Comparison of ENCODE assay signal across 17 mouse cellular contexts in genomic region chr11:100577852-100578599, GRCm38 (mm10). TPM values are rescaled to one million over a fixed set of nuclear protein-coding genes. Genes with fewer than 3 reads are reported as not detected.
DNase-seq lines count a peak whose midpoint lies in the region; ATAC-seq and TF ChIP-seq lines count a peak whose summit lies in the region.
"Had no signal": no experiment of that assay in that cellular context is flagged by ENCODE, and none has a peak within 500 bp of the region (broad histone marks: within the 10 kb centered on the region; RNA-seq: fewer than 3 reads in every experiment).

No protein-coding gene starts in this region.

- ATAC-seq in hindbrain, embryonic 13.5 days (ENCODE audit: low FRiP score) = no peak
- no peak for ATAC-seq in midbrain, embryonic 12.5 days (ENCODE audit: low FRiP score, low read depth)
- ATAC-seq in midbrain, embryonic 15.5 days (replicated peaks) = no peak
- ATAC-seq: forebrain, embryonic 16.5 days had no signal

- H3K4me3 ChIP-seq in hindbrain, embryonic 13.5 days = no peak overlapping the region
- no peak overlapping the region for H3K4me3 ChIP-seq in hindbrain, embryonic 10.5 days
- H3K4me3 ChIP-seq in midbrain, embryonic 12.5 days = no peak overlapping the region
- no peak overlapping the region for H3K4me3 ChIP-seq in midbrain, embryonic 15.5 days
- H3K4me3 ChIP-seq in CH12.LX (replicated peaks in 1 of 3; ENCODE audit: low read depth in 2 of 3, low read length in 2 of 3, poor library complexity in 1 of 3) = peak overlapping the region; percentile 4 to 13 (median 10)
- H3K4me3 ChIP-seq in cortical plate, adult 2 months (ENCODE audit: insufficient read depth, low read length) = peak overlapping the region; percentile 44; the same call in 1 of the 2 replicates
- H3K4me3 ChIP-seq: erythroblast, embryonic 14.5 days; liver, embryonic 13.5 days had no signal

- TF ChIP-seq EP300 in CH12.LX (IDR thresholded peaks at IDR 0.05; ENCODE audit: low read length) = peak; percentile 93

- in situ Hi-C loops in CH12.LX (cut with MboI; ENCODE audit: low pct_ligation_motif_present, low pct_unique_long_range_greater_than_20kb, low sequenced_read_pairs) = no loop called here

- dilution Hi-C loops in CH12.LX (cut with MboI; ENCODE audit: extremely low pct_ligation_motif_present, extremely low pct_unique_long_range_greater_than_20kb, low sequenced_read_pairs) = no loop called here

- no peak for TF ChIP-seq POLR2A in CH12.LX (IDR thresholded peaks at IDR 0.05; ENCODE audit: low read depth, low read length)
- TF ChIP-seq POLR2A in cortical plate, adult 2 months (IDR thresholded peaks at IDR 0.05; ENCODE audit: extremely low read depth, insufficient read depth, low read length) = 0 out of 2 replicates have a peak, but pooled peaks have one; percentile 18

- peaks cover 34% of the 10 kb centered on the region for H3K79me2 ChIP-seq in CH12.LX (replicated peaks; ENCODE audit: control insufficient read depth, extremely low read depth, insufficient read depth, poor library complexity, severe bottlenecking)

- no peaks in the 10 kb centered on the region for H3K27me3 ChIP-seq in hindbrain, embryonic 13.5 days
- H3K27me3 ChIP-seq in hindbrain, embryonic 10.5 days (ENCODE audit: insufficient read depth, poor library complexity, severe bottlenecking) = 0 out of 2 replicates have a peak, but pooled peaks cover 7% of the 10 kb centered on the region
- peaks cover 7% of the 10 kb centered on the region; the same call in 1 of the 2 replicates for H3K27me3 ChIP-seq in midbrain, embryonic 12.5 days
- no peaks in the 10 kb centered on the region for H3K27me3 ChIP-seq in midbrain, embryonic 15.5 days (replicated peaks)
- no peaks in the 10 kb centered on the region for H3K27me3 ChIP-seq in CH12.LX (replicated peaks)
- H3K27me3 ChIP-seq: liver, embryonic 13.5 days had no signal

- DNase-seq in hindbrain, embryonic 10.5 days (ENCODE audit: low spot score) = no peak
- no peak for DNase-seq in CH12.LX (ENCODE audit: extremely low read depth)
- DNase-seq in thymus, postnatal 36 days = no peak
- DNase-seq: adrenal gland, adult 2 months; cerebellum, postnatal 14 days; heart, adult 18-20 months; heart, postnatal 14 days; liver, embryonic 13.5 days had no signal

- H3K4me1 ChIP-seq in hindbrain, embryonic 13.5 days (replicated peaks) = peaks cover 37% of the 10 kb centered on the region
- H3K4me1 ChIP-seq in hindbrain, embryonic 10.5 days (replicated peaks) = peaks cover 27% of the 10 kb centered on the region
- H3K4me1 ChIP-seq in midbrain, embryonic 12.5 days = peaks cover 13% of the 10 kb centered on the region
- peaks cover 19% of the 10 kb centered on the region for H3K4me1 ChIP-seq in midbrain, embryonic 15.5 days
- peaks cover 56 to 87% of the 10 kb centered on the region in 2 experiments for H3K4me1 ChIP-seq in CH12.LX (ENCODE audit: control insufficient read depth in 1 of 2, insufficient read depth in 2 of 2)
- peaks cover 3% of the 10 kb centered on the region; the same call in 1 of the 2 replicates for H3K4me1 ChIP-seq in cortical plate, adult 2 months (ENCODE audit: control insufficient read depth, insufficient read depth, low read length)

- H3K9me3 ChIP-seq in hindbrain, embryonic 13.5 days = no peaks in the 10 kb centered on the region
- no peaks in the 10 kb centered on the region for H3K9me3 ChIP-seq in hindbrain, embryonic 10.5 days
- H3K9me3 ChIP-seq in midbrain, embryonic 12.5 days = no peaks in the 10 kb centered on the region
- no peaks in the 10 kb centered on the region for H3K9me3 ChIP-seq in midbrain, embryonic 15.5 days
- H3K9me3 ChIP-seq in CH12.LX (replicated peaks; ENCODE audit: low read length) = no peaks in the 10 kb centered on the region
- H3K9me3 ChIP-seq: liver, embryonic 13.5 days had no signal

- H3K9ac ChIP-seq in hindbrain, embryonic 13.5 days = 0 out of 2 replicates have a peak overlapping the region, but pooled peaks have one; percentile 29
- H3K9ac ChIP-seq in midbrain, embryonic 12.5 days (replicated peaks) = no peak overlapping the region
- H3K9ac ChIP-seq in midbrain, embryonic 15.5 days = no peak overlapping the region
- peak overlapping the region; percentile 8; the same call in 1 of the 2 replicates for H3K9ac ChIP-seq in CH12.LX (ENCODE audit: insufficient read depth, low read depth)
- H3K9ac ChIP-seq: liver, embryonic 13.5 days had no signal

- no peak for TF ChIP-seq CTCF in CH12.LX (conservative IDR thresholded peaks at IDR 0.05 in 1 of 2, IDR thresholded peaks at IDR 0.05 in 1 of 2; ENCODE audit: low read depth in 2 of 2, low read length in 2 of 2)
- no peak for TF ChIP-seq CTCF in cortical plate, adult 2 months (IDR thresholded peaks at IDR 0.05; ENCODE audit: extremely low read depth, insufficient read depth, low read length)

- TF ChIP-seq RAD21 in CH12.LX (IDR thresholded peaks at IDR 0.05; ENCODE audit: low read depth, low read length) = no peak

- H3K27ac ChIP-seq in hindbrain, embryonic 13.5 days = no peak overlapping the region
- no peak overlapping the region for H3K27ac ChIP-seq in hindbrain, embryonic 10.5 days
- peak overlapping the region; percentile 2; the same call in 1 of the 2 replicates for H3K27ac ChIP-seq in midbrain, embryonic 12.5 days (replicated peaks)
- H3K27ac ChIP-seq in midbrain, embryonic 15.5 days = no peak overlapping the region
- peak overlapping the region; percentile 27 for H3K27ac ChIP-seq in CH12.LX (ENCODE audit: insufficient read depth, low read depth)
- H3K27ac ChIP-seq in cortical plate, adult 2 months (ENCODE audit: insufficient read depth, low read length) = peak overlapping the region; percentile 35; the same call in 1 of the 2 replicates
- H3K27ac ChIP-seq: kidney, postnatal 0 days; liver, embryonic 13.5 days; stomach, postnatal 0 days had no signal

- 81% methylated on average over 8 of the region's 8 CpGs for WGBS in hindbrain, embryonic 13.5 days
- 88% methylated on average over 8 of the region's 8 CpGs for WGBS in hindbrain, embryonic 10.5 days
- WGBS in midbrain, embryonic 12.5 days = 86% methylated on average over 8 of the region's 8 CpGs
- 84% methylated on average over 8 of the region's 8 CpGs for WGBS in midbrain, embryonic 15.5 days

- H3K4me2 ChIP-seq in hindbrain, embryonic 13.5 days = no peak overlapping the region
- H3K4me2 ChIP-seq in midbrain, embryonic 12.5 days (replicated peaks) = no peak overlapping the region
- no peak overlapping the region for H3K4me2 ChIP-seq in midbrain, embryonic 15.5 days
- H3K4me2 ChIP-seq in CH12.LX (ENCODE audit: insufficient read depth, low read depth, poor library complexity, severe bottlenecking) = peak overlapping the region; percentile 31
- H3K4me2 ChIP-seq: liver, embryonic 13.5 days had no signal

- H3K36me3 ChIP-seq in hindbrain, embryonic 13.5 days = peaks cover 51% of the 10 kb centered on the region
- peaks cover 68% of the 10 kb centered on the region for H3K36me3 ChIP-seq in hindbrain, embryonic 10.5 days
- H3K36me3 ChIP-seq in midbrain, embryonic 12.5 days = peaks cover 44% of the 10 kb centered on the region
- H3K36me3 ChIP-seq in midbrain, embryonic 15.5 days (replicated peaks) = peaks cover 30% of the 10 kb centered on the region
- H3K36me3 ChIP-seq in CH12.LX (replicated peaks in 1 of 2; ENCODE audit: control insufficient read depth in 1 of 2, insufficient read depth in 1 of 2, low read length in 1 of 2) = peaks cover 52 to 72% of the 10 kb centered on the region in 2 experiments

RNA-seq across cellular contexts. Expression of gene Cnp, which starts 3.3 kb away (rescaled TPM):
- polyA plus RNA-seq in hindbrain, embryonic 13.5 days (2015; fragmentation: Nextera tagmentation; extraction: Ambion mirVana) = 34.5 and 37.0 TPM in 2 replicates
- polyA plus RNA-seq in hindbrain, embryonic 10.5 days (2016; fragmentation: Nextera tagmentation; extraction: Ambion mirVana) = 22.7 and 27.3 TPM in 2 replicates
- polyA plus RNA-seq in midbrain, embryonic 12.5 days (2016; fragmentation: Nextera tagmentation; extraction: Ambion mirVana) = 19.7 and 20.4 TPM in 2 replicates
- 38.3 and 40.0 TPM in 2 replicates for polyA plus RNA-seq in midbrain, embryonic 15.5 days (2015; fragmentation: Nextera tagmentation; extraction: Ambion mirVana)
- total RNA-seq in CH12.LX (2012; rRNA removed) (80.2 and 91.6 TPM in 2 replicates), CH12.LX (2014; rRNA removed) (75.9 and 87.8 TPM in 2 replicates)
- polyA plus RNA-seq in CH12.LX (2012; ENCODE audit: insufficient read length, low read depth) = 77.7 and 81.2 TPM in 2 replicates
- 396 and 492 TPM in 2 replicates for polyA plus RNA-seq in cortical plate, adult 2 months (2012; rRNA removed)

RNA-seq across cellular contexts. Expression of gene Ttc25, which starts 32.6 kb away (rescaled TPM):
- polyA plus RNA-seq in hindbrain, embryonic 13.5 days (2015; fragmentation: Nextera tagmentation; extraction: Ambion mirVana) = 2.0 and 2.8 TPM in 2 replicates
- polyA plus RNA-seq in hindbrain, embryonic 10.5 days (2016; fragmentation: Nextera tagmentation; extraction: Ambion mirVana) = 3.2 and 3.3 TPM in 2 replicates
- 2.4 and 2.6 TPM in 2 replicates for polyA plus RNA-seq in midbrain, embryonic 12.5 days (2016; fragmentation: Nextera tagmentation; extraction: Ambion mirVana)
- polyA plus RNA-seq in midbrain, embryonic 15.5 days (2015; fragmentation: Nextera tagmentation; extraction: Ambion mirVana) = 1.8 and 2.4 TPM in 2 replicates
- total RNA-seq in CH12.LX (2012; rRNA removed) (1.3 and 1.8 TPM in 2 replicates), CH12.LX (2014; rRNA removed) (0.51 and 0.70 TPM in 2 replicates)
- polyA plus RNA-seq in CH12.LX (2012; ENCODE audit: insufficient read length, low read depth) = 6.4 and 12.8 TPM in 2 replicates
- 1.8 and 2.0 TPM in 2 replicates for polyA plus RNA-seq in cortical plate, adult 2 months (2012; rRNA removed)
- total RNA-seq: monocyte, adult 5-6 weeks had no signal
- polyA plus RNA-seq: erythroblast, embryonic 14.5 days had no signal

RNA-seq across cellular contexts. Expression of gene Nkiras2, which starts 41.0 kb away (rescaled TPM):
- polyA plus RNA-seq in hindbrain, embryonic 13.5 days (2015; fragmentation: Nextera tagmentation; extraction: Ambion mirVana) = 110 and 115 TPM in 2 replicates
- 95.9 and 119 TPM in 2 replicates for polyA plus RNA-seq in hindbrain, embryonic 10.5 days (2016; fragmentation: Nextera tagmentation; extraction: Ambion mirVana)
- polyA plus RNA-seq in midbrain, embryonic 12.5 days (2016; fragmentation: Nextera tagmentation; extraction: Ambion mirVana) = 101 and 103 TPM in 2 replicates
- polyA plus RNA-seq in midbrain, embryonic 15.5 days (2015; fragmentation: Nextera tagmentation; extraction: Ambion mirVana) = 111 and 115 TPM in 2 replicates
- total RNA-seq in CH12.LX (2012; rRNA removed) = 59.9 and 70.0 TPM in 2 replicates
- total RNA-seq in CH12.LX (2014; rRNA removed) = 46.6 and 53.8 TPM in 2 replicates
- 57.9 and 60.0 TPM in 2 replicates for polyA plus RNA-seq in CH12.LX (2012; ENCODE audit: insufficient read length, low read depth)
- polyA plus RNA-seq in cortical plate, adult 2 months (2012; rRNA removed) = 19.6 and 20.9 TPM in 2 replicates

RNA-seq across cellular contexts. Expression of gene Dnajc7, which starts 41.9 kb away (rescaled TPM):
- polyA plus RNA-seq in hindbrain, embryonic 13.5 days (2015; fragmentation: Nextera tagmentation; extraction: Ambion mirVana) = 308 and 315 TPM in 2 replicates
- 219 and 260 TPM in 2 replicates for polyA plus RNA-seq in hindbrain, embryonic 10.5 days (2016; fragmentation: Nextera tagmentation; extraction: Ambion mirVana)
- 310 and 329 TPM in 2 replicates for polyA plus RNA-seq in midbrain, embryonic 12.5 days (2016; fragmentation: Nextera tagmentation; extraction: Ambion mirVana)
- polyA plus RNA-seq in midbrain, embryonic 15.5 days (2015; fragmentation: Nextera tagmentation; extraction: Ambion mirVana) = 298 and 326 TPM in 2 replicates
- 249 and 250 TPM in 2 replicates for total RNA-seq in CH12.LX (2012; rRNA removed)
- 123 and 141 TPM in 2 replicates for total RNA-seq in CH12.LX (2014; rRNA removed)
- 455 and 516 TPM in 2 replicates for polyA plus RNA-seq in CH12.LX (2012; ENCODE audit: insufficient read length, low read depth)
- polyA plus RNA-seq in cortical plate, adult 2 months (2012; rRNA removed) = 165 and 175 TPM in 2 replicates

RNA-seq across cellular contexts. Expression of gene Acly, which starts 50.2 kb away (rescaled TPM):
- 255 and 257 TPM in 2 replicates for polyA plus RNA-seq in hindbrain, embryonic 13.5 days (2015; fragmentation: Nextera tagmentation; extraction: Ambion mirVana)
- polyA plus RNA-seq in hindbrain, embryonic 10.5 days (2016; fragmentation: Nextera tagmentation; extraction: Ambion mirVana) = 356 and 388 TPM in 2 replicates
- polyA plus RNA-seq in midbrain, embryonic 12.5 days (2016; fragmentation: Nextera tagmentation; extraction: Ambion mirVana) = 366 and 368 TPM in 2 replicates
- 225 and 227 TPM in 2 replicates for polyA plus RNA-seq in midbrain, embryonic 15.5 days (2015; fragmentation: Nextera tagmentation; extraction: Ambion mirVana)
- total RNA-seq in CH12.LX (2012; rRNA removed) (246 and 263 TPM in 2 replicates), CH12.LX (2014; rRNA removed) (245 and 277 TPM in 2 replicates)
- polyA plus RNA-seq in CH12.LX (2012; ENCODE audit: insufficient read length, low read depth) = 196 and 213 TPM in 2 replicates
- polyA plus RNA-seq in cortical plate, adult 2 months (2012; rRNA removed) = 87.1 and 94.6 TPM in 2 replicates

Comparison
In these comparisons a context has a peak if more than half of its experiments do, and no peak if none do; other contexts are left out.
1. H3K27ac ChIP-seq: peak in midbrain, embryonic 12.5 days (single experiment), CH12.LX (single experiment) and cortical plate, adult 2 months (single experiment); none in hindbrain, embryonic 13.5 days (single experiment), hindbrain, embryonic 10.5 days (single experiment) and midbrain, embryonic 15.5 days (single experiment).
2. H3K4me3 ChIP-seq: peak in CH12.LX (3 of 3) and cortical plate, adult 2 months (single experiment); none in hindbrain, embryonic 13.5 days (single experiment), hindbrain, embryonic 10.5 days (single experiment), midbrain, embryonic 12.5 days (single experiment) and midbrain, embryonic 15.5 days (single experiment).
3. H3K9ac ChIP-seq: peak in hindbrain, embryonic 13.5 days (single experiment) and CH12.LX (single experiment); none in midbrain, embryonic 12.5 days (single experiment) and midbrain, embryonic 15.5 days (single experiment).